Mouse (Mus musculus) adrenal gland, postnatal 0 days (tissue): Measurements from ENCODE around the gene Dnah7b. TPM values are rescaled to one million over a fixed set of nuclear protein-coding genes. Genes with fewer than 3 reads are reported as not detected.

ENCODE experiments used
- polyA plus RNA-seq: library from polyadenylated mRNA; unstranded; fragments of >200 nt; fragmentation: Nextera tagmentation; extraction: Ambion mirVana; gene quantifications from 2 replicates; pipeline ENCODE4 v1.2.1, GENCODE M21; 2015

Gene Dnah7b
- 1.2 and 1.7 TPM in 2 replicates for polyA plus RNA-seq

GRCm38 (mm10) chr1:46066015-46066414, at the start of gene Dnah7b:
Dnah7b (plus strand) TSS chr1:46066315.

Other genes starting within 250 kb of the Dnah7b start
- gene Gm5269, start 176.0 kb upstream of the Dnah7b start, polyA plus RNA-seq = not detected in 2 replicates
- 66.5 and 84.7 TPM in 2 replicates for gene Slc40a1, start 139.8 kb upstream of the Dnah7b start, polyA plus RNA-seq